Mouse (Mus musculus): Measurements from ENCODE around the gene 8030474K03Rik. TPM values are rescaled to one million over a fixed set of nuclear protein-coding genes. Genes with fewer than 3 reads are reported as not detected.
"Not testable (repeated sequence)": the region's sequence is repeated elsewhere in the genome, so short reads cannot be mapped to it uniquely, and the experiment has no call there.

8030474K03Rik gene
- polyA plus RNA-seq, 1 experiment from 2014 or later, result not detected

DNA sequence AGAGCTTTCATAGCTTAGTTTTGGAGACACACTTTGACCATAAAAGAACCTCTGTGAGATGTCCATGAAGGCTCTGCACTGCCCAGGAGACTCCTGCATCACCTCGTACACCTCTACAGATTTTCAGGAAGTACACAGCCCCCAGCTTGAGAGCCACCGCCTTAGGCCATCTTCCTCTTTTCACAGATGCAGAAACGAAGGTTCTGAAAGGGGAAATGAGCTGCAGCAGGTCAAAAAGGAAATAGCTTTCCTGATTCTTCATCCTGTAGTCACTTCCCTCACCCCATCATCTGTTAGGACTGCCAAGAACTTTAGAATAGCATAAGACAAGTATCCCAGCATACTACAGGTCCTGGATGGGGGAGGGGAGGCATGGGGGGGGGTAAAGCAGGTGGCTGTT is 24.1 kb upstream of the 8030474K03Rik start:
- Histone ChIP-seq H3K9ac (ENCODE audit: low read depth, low read length) (no peak overlapping the region), H3K9me3 (ENCODE audit: control insufficient read depth) (no peaks in the 10 kb centered on the region), H3K27me3 (replicated peaks; ENCODE audit: control insufficient read depth, insufficient read depth, low read length) (no peaks in the 10 kb centered on the region), H3K4me1 (replicated peaks; ENCODE audit: control insufficient read depth, insufficient read depth, low read length) (no peaks in the 10 kb centered on the region), H3K27ac (ENCODE audit: low read depth, low read length) (no peak overlapping the region), H3K4me2 (replicated peaks; ENCODE audit: low read depth) (no peak overlapping the region), H3K4me3 (ENCODE audit: low read depth, low read length) (no peak overlapping the region), H3K36me3 (ENCODE audit: control insufficient read depth, insufficient read depth) (no peaks in the 10 kb centered on the region)
- TF ChIP-seq CTCF (IDR thresholded peaks at IDR 0.05; ENCODE audit: low read depth), result no peak
- ATAC-seq, result no peak
- 51% methylated on average over 3 of the region's 3 CpGs for WGBS

DNA sequence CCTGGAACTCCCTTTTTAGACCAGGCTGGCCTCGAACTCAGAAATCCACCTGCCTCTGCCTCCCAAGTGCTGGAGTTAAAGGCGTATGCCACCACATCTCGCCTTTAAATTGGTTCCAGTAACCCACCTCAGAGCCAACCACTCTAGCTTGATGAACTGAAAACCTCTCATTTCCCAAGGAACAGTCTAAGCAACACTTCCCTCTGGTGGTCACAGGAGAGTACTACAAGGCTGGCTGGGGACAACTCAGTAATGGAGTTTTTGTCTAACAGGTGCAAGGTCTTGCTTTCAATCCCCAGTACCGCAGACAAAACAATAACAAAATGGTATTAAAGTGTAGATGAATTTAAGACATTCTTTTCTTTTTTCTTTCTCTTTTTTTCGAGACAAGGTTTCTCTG is 22.4 kb upstream of the 8030474K03Rik start:
- Histone ChIP-seq H3K36me3 (ENCODE audit: control insufficient read depth, insufficient read depth) (no peaks in the 10 kb centered on the region), H3K4me1 (replicated peaks; ENCODE audit: control insufficient read depth, insufficient read depth, low read length) (no peaks in the 10 kb centered on the region), H3K27me3 (replicated peaks; ENCODE audit: control insufficient read depth, insufficient read depth, low read length) (no peaks in the 10 kb centered on the region), H3K27ac (ENCODE audit: low read depth, low read length) (no peak overlapping the region), H3K9me3 (ENCODE audit: control insufficient read depth) (no peaks in the 10 kb centered on the region), H3K4me2 (replicated peaks; ENCODE audit: low read depth) (no peak overlapping the region), H3K4me3 (ENCODE audit: low read depth, low read length) (no peak overlapping the region), H3K9ac (ENCODE audit: low read depth, low read length) (no peak overlapping the region)
- no peak for ATAC-seq
- peak; percentile 82 for TF ChIP-seq CTCF (IDR thresholded peaks at IDR 0.05; ENCODE audit: low read depth)
- WGBS, result 53% methylated on average over 5 of the region's 5 CpGs

DNA sequence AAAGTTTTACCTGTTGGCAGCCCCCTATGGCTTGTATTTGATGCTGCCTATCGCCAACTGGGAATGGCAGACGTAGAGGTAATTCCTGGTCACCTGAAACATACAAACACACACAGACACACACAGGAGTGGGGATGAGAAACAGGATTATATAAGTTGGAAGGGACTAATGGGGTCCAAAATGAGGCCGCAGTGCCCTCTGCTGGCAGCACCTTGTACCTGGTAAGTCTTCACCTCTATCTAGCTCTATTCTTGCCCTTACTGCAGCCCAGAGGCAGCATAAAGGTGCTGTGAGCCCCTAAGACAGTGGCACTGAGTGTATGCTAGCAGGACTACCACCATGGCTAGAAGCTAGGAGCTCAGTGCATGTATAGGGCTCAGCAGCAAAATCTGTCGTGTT is 2.9 kb upstream of the 8030474K03Rik start:
- Histone ChIP-seq H3K9ac (ENCODE audit: low read depth, low read length) (no peak overlapping the region), H3K36me3 (ENCODE audit: control insufficient read depth, insufficient read depth) (no peaks in the 10 kb centered on the region), H3K4me2 (replicated peaks; ENCODE audit: low read depth) (no peak overlapping the region), H3K27ac (ENCODE audit: low read depth, low read length) (no peak overlapping the region), H3K4me1 (replicated peaks; ENCODE audit: control insufficient read depth, insufficient read depth, low read length) (no peaks in the 10 kb centered on the region), H3K4me3 (ENCODE audit: low read depth, low read length) (no peak overlapping the region), H3K27me3 (replicated peaks; ENCODE audit: control insufficient read depth, insufficient read depth, low read length) (no peaks in the 10 kb centered on the region), H3K9me3 (ENCODE audit: control insufficient read depth) (no peaks in the 10 kb centered on the region)
- WGBS, result 48% methylated on average over 4 of the region's 4 CpGs
- no peak for ATAC-seq
- peak; percentile 76 for TF ChIP-seq CTCF (IDR thresholded peaks at IDR 0.05; ENCODE audit: low read depth)

DNA sequence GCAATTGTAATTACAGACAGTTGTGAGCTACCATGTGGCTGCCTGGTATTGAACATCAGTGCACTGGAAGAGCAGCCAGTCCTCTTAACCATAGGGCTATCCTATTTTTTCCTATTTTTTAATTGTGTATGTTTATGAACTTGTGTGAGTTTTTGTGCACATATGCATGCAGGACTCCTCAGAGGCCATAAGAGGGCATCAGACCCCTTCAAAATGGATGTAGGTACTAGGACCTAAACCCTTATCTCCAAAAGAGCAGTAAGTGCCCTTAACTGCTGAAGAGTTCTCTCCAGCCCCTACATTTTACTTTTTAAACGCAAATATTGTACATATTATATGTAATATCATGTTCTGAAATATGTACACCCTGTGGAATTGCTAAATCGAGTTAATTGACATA is 11.1 kb downstream of the 8030474K03Rik start:
- H3K9me3 ChIP-seq (ENCODE audit: control insufficient read depth), result no peaks in the 10 kb centered on the region
- no peaks in the 10 kb centered on the region for H3K36me3 ChIP-seq (ENCODE audit: control insufficient read depth, insufficient read depth)
- H3K4me1 ChIP-seq (replicated peaks; ENCODE audit: control insufficient read depth, insufficient read depth, low read length), result no peaks in the 10 kb centered on the region
- H3K27me3 ChIP-seq (replicated peaks; ENCODE audit: control insufficient read depth, insufficient read depth, low read length), result no peaks in the 10 kb centered on the region
- no peak overlapping the region for H3K4me2 ChIP-seq (replicated peaks; ENCODE audit: low read depth)
- WGBS, result 33% methylated on average over 2 of the region's 2 CpGs
- no peak overlapping the region for H3K27ac ChIP-seq (ENCODE audit: low read depth, low read length)
- H3K9ac ChIP-seq (ENCODE audit: low read depth, low read length), result no peak overlapping the region
- no peak for ATAC-seq
- peak; percentile 65 for TF ChIP-seq CTCF (IDR thresholded peaks at IDR 0.05; ENCODE audit: low read depth)
- H3K4me3 ChIP-seq (ENCODE audit: low read depth, low read length), result no peak overlapping the region

- Histone ChIP-seq H3K4me3 (ENCODE audit: low read depth, low read length) (no peak overlapping the region), H3K27ac (ENCODE audit: low read depth, low read length) (no peak overlapping the region), H3K36me3 (ENCODE audit: control insufficient read depth, insufficient read depth) (no peaks in the 10 kb centered on the region), H3K9me3 (ENCODE audit: control insufficient read depth) (no peaks in the 10 kb centered on the region), H3K9ac (ENCODE audit: low read depth, low read length) (no peak overlapping the region), H3K4me1 (replicated peaks; ENCODE audit: control insufficient read depth, insufficient read depth, low read length) (no peaks in the 10 kb centered on the region), H3K4me2 (replicated peaks; ENCODE audit: low read depth) (no peak overlapping the region), H3K27me3 (replicated peaks; ENCODE audit: control insufficient read depth, insufficient read depth, low read length) (no peaks in the 10 kb centered on the region)
- 57% methylated on average over 3 of the region's 3 CpGs for WGBS
- no peak for ATAC-seq
- TF ChIP-seq CTCF (IDR thresholded peaks at IDR 0.05; ENCODE audit: low read depth), result no peak
Measured at GRCm38 (mm10) chrX:101811750-101812149, 17.3 kb downstream of the 8030474K03Rik start.

- Histone ChIP-seq H3K36me3 (ENCODE audit: control insufficient read depth, insufficient read depth) (no peaks in the 10 kb centered on the region), H3K4me2 (replicated peaks; ENCODE audit: low read depth) (no peak overlapping the region), H3K27ac (ENCODE audit: low read depth, low read length) (no peak overlapping the region), H3K9ac (ENCODE audit: low read depth, low read length) (no peak overlapping the region), H3K4me3 (ENCODE audit: low read depth, low read length) (no peak overlapping the region), H3K9me3 (ENCODE audit: control insufficient read depth) (no peaks in the 10 kb centered on the region), H3K4me1 (replicated peaks; ENCODE audit: control insufficient read depth, insufficient read depth, low read length) (no peaks in the 10 kb centered on the region), H3K27me3 (replicated peaks; ENCODE audit: control insufficient read depth, insufficient read depth, low read length) (no peaks in the 10 kb centered on the region)
- no peak for ATAC-seq
- peak; percentile 55 for TF ChIP-seq CTCF (IDR thresholded peaks at IDR 0.05; ENCODE audit: low read depth)
- 67% methylated on average over 1 of the region's 1 CpGs for WGBS
Measured at GRCm38 (mm10) chrX:101819163-101819562, 24.7 kb downstream of the 8030474K03Rik start.

DNA sequence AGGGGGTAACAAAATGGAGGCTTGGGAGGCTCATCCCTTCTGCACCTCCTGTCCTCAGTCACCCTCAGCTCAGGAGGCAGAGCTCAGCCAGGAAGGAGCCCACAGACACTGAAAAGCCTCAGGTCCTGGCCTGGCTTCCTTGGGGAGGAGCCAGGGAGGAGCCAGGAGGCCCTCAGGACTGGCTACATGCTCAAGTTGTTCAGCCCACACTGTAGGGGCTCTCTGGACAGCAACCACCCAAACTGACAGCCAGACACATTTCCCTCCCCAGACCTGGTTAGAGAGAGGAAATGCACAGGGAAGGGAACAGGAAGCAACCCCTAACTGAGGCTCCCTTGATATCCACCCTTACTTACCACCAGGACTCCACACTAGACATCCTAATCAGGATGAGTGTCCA is 25.5 kb downstream of the 8030474K03Rik start:
- not testable (repeated sequence) for H3K36me3 ChIP-seq (ENCODE audit: control insufficient read depth, insufficient read depth); ATAC-seq; H3K9me3 ChIP-seq (ENCODE audit: control insufficient read depth); H3K27ac ChIP-seq (ENCODE audit: low read depth, low read length); H3K4me2 ChIP-seq (replicated peaks; ENCODE audit: low read depth); H3K27me3 ChIP-seq (replicated peaks; ENCODE audit: control insufficient read depth, insufficient read depth, low read length); H3K4me1 ChIP-seq (replicated peaks; ENCODE audit: control insufficient read depth, insufficient read depth, low read length); H3K9ac ChIP-seq (ENCODE audit: low read depth, low read length); H3K4me3 ChIP-seq (ENCODE audit: low read depth, low read length)

Data from intestine, postnatal 0 days (tissue).